Mouse (Mus musculus) forebrain, embryonic 16.5 days (tissue): ENCODE measurements around the gene Nipa1. TPM values are rescaled to one million over a fixed set of nuclear protein-coding genes. Genes with fewer than 3 reads are reported as not detected.

Experiments used
- polyA plus RNA-seq: library from polyadenylated mRNA; unstranded; fragments of >200 nt; fragmentation: Nextera tagmentation; extraction: Ambion mirVana; gene quantifications from 2 replicates; pipeline ENCODE4 v1.2.1, GENCODE M21; 2015

Nipa1 gene
- polyA plus RNA-seq, 1 experiment from 2014 or later: 25.3 TPM

Other genes starting within 250 kb of the Nipa1 start
- gene Tubgcp5, start 225.8 kb downstream of the Nipa1 start, polyA plus RNA-seq: 36.0 and 39.2 TPM in 2 replicates
- gene Cyfip1, start 178.2 kb downstream of the Nipa1 start, polyA plus RNA-seq: 62.1 and 71.9 TPM in 2 replicates
- gene Nipa2, start 57.5 kb downstream of the Nipa1 start, polyA plus RNA-seq: 33.2 and 39.3 TPM in 2 replicates
- gene Herc2, start 30.2 kb upstream of the Nipa1 start, polyA plus RNA-seq: 52.7 and 56.2 TPM in 2 replicates
- gene Oca2, start 219.8 kb upstream of the Nipa1 start, polyA plus RNA-seq: 0.51 and 1.1 TPM in 2 replicates